Comparison of ENCODE assay signal across 9 mouse cellular contexts in the genomic region with DNA sequence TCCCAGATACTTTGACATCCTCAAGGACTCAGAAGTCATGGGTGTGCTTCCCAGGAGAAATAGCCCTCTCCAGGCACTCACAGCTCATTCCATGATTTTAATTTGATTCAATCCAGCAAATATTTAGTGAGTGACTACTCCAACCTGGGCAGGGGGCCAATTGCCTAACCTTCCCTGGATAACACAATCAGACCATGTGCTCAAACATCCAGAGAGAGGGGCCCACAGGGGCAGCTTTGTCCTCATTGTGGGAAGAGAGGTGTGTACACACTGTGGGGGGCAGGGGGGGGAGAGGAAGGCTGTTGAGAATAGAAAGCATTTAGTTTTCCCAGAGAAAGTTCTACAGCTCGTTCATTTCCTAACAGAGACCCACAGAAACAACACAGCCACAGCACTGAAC.
DNase-seq lines count a peak whose midpoint lies in the region; ATAC-seq and TF ChIP-seq lines count a peak whose summit lies in the region.
"Had no signal": no experiment of that assay in that cellular context is flagged by ENCODE, and none has a peak within 500 bp of the region (broad histone marks: within the 10 kb centered on the region; RNA-seq: fewer than 3 reads in every experiment).

No protein-coding gene starts in this region.

- no peaks in the 10 kb centered on the region for H3K4me1 ChIP-seq in hindbrain, embryonic 13.5 days (replicated peaks)
- no peaks in the 10 kb centered on the region for H3K4me1 ChIP-seq in hindbrain, embryonic 11.5 days (replicated peaks; ENCODE audit: control insufficient read depth, insufficient read depth, low read length)
- H3K4me1 ChIP-seq in lung, embryonic 15.5 days: peaks cover 31% of the 10 kb centered on the region

- no peaks in the 10 kb centered on the region for H3K27me3 ChIP-seq in hindbrain, embryonic 13.5 days
- no peaks in the 10 kb centered on the region for H3K27me3 ChIP-seq in hindbrain, embryonic 11.5 days (ENCODE audit: control insufficient read depth, insufficient read depth, low read length)
- H3K27me3 ChIP-seq in Patski: no peaks in the 10 kb centered on the region
- no peaks in the 10 kb centered on the region for H3K27me3 ChIP-seq in lung, embryonic 15.5 days
- H3K27me3 ChIP-seq: limb, embryonic 15.5 days had no signal

- POLR2A ChIA-PET in Patski (lab: Charles Lee): interaction anchor here (0.7 kb wide), 1 partner anchor 67 kb away, joined by 3 read pairs; no protein-coding TSS in a partner anchor

- CTCF ChIA-PET in Patski (lab: Charles Lee): no interaction called here

- no peak overlapping the region for H3K9ac ChIP-seq in hindbrain, embryonic 13.5 days
- H3K9ac ChIP-seq in hindbrain, embryonic 11.5 days (ENCODE audit: low read depth, low read length): no peak overlapping the region
- H3K9ac ChIP-seq in lung, embryonic 15.5 days: no peak overlapping the region
- H3K9ac ChIP-seq: limb, embryonic 15.5 days had no signal

- no peak overlapping the region for H3K4me3 ChIP-seq in hindbrain, embryonic 13.5 days
- no peak overlapping the region for H3K4me3 ChIP-seq in hindbrain, embryonic 11.5 days (ENCODE audit: low read depth, low read length)
- H3K4me3 ChIP-seq in lung, embryonic 15.5 days: no peak overlapping the region
- H3K4me3 ChIP-seq: limb, embryonic 15.5 days had no signal

- no peaks in the 10 kb centered on the region for H3K9me3 ChIP-seq in hindbrain, embryonic 13.5 days
- no peaks in the 10 kb centered on the region for H3K9me3 ChIP-seq in hindbrain, embryonic 11.5 days (ENCODE audit: control insufficient read depth, low read length)
- no peaks in the 10 kb centered on the region for H3K9me3 ChIP-seq in lung, embryonic 15.5 days
- H3K9me3 ChIP-seq: limb, embryonic 15.5 days had no signal

- ATAC-seq in hindbrain, embryonic 13.5 days (ENCODE audit: low FRiP score): 0 out of 2 replicates have a peak, but pooled peaks have one; percentile 56
- ATAC-seq in hindbrain, embryonic 11.5 days (ENCODE audit: low FRiP score): no peak
- ATAC-seq in Patski: peak; percentile 35
- ATAC-seq in lung, embryonic 15.5 days (ENCODE audit: borderline replicate concordance, extremely low read depth, low FRiP score, low TSS enrichment): peak; percentile 87

- H3K27ac ChIP-seq in hindbrain, embryonic 13.5 days: no peak overlapping the region
- no peak overlapping the region for H3K27ac ChIP-seq in hindbrain, embryonic 11.5 days (ENCODE audit: low read depth, low read length)
- H3K27ac ChIP-seq in lung, embryonic 15.5 days: peak overlapping the region; percentile 61
- H3K27ac ChIP-seq: limb, embryonic 15.5 days had no signal

- no peaks in the 10 kb centered on the region for H3K36me3 ChIP-seq in hindbrain, embryonic 13.5 days
- H3K36me3 ChIP-seq in hindbrain, embryonic 11.5 days (ENCODE audit: control insufficient read depth, insufficient read depth, low read length): no peaks in the 10 kb centered on the region
- H3K36me3 ChIP-seq in lung, embryonic 15.5 days: no peaks in the 10 kb centered on the region
- H3K36me3 ChIP-seq: limb, embryonic 15.5 days had no signal

- no peak for TF ChIP-seq CTCF in Patski (IDR thresholded peaks at IDR 0.05)

- no peak for DNase-seq in hindbrain, embryonic 11.5 days (ENCODE audit: low spot score)
- DNase-seq in Patski (ENCODE audit: low read depth, low spot score) (no peak), MN1 (ENCODE audit: low spot score) (no peak)
- peak; percentile 65 for DNase-seq in gastrocnemius, postnatal 10 days
- DNase-seq in thymus, postnatal 25 days: no peak
- no peak for DNase-seq in embryo, embryonic 9.5 days (ENCODE audit: extremely low spot score)

- H3K4me2 ChIP-seq in hindbrain, embryonic 13.5 days: no peak overlapping the region
- no peak overlapping the region for H3K4me2 ChIP-seq in hindbrain, embryonic 11.5 days (replicated peaks; ENCODE audit: low read depth, low read length)
- H3K4me2 ChIP-seq in lung, embryonic 15.5 days: no peak overlapping the region
- H3K4me2 ChIP-seq: limb, embryonic 15.5 days had no signal

- 25% methylated on average over 1 of the region's 1 CpGs for WGBS in hindbrain, embryonic 13.5 days
- 33% methylated on average over 1 of the region's 1 CpGs for whole genome bisulfite sequencing in hindbrain, embryonic 11.5 days
- WGBS in lung, embryonic 15.5 days: 13% methylated on average over 1 of the region's 1 CpGs

- in situ Hi-C loops in Patski (cut with MboI; ENCODE audit: low pct_unique_long_range_greater_than_20kb): no loop called here
